Mouse (Mus musculus): ENCODE data around the gene Map2k4.

GRCm38 (mm10) chr11:65719960-65720359, 68.1 kb downstream of the Map2k4 start:
- no peak for TF ChIP-seq CHD2 (IDR thresholded peaks at IDR 0.05; ENCODE audit: low read depth, low read length)
- no peak for TF ChIP-seq HCFC1 (IDR thresholded peaks at IDR 0.05; ENCODE audit: borderline replicate concordance, insufficient read depth, low read length)
